Mouse (Mus musculus): ENCODE results near the gene Ece1. TPM values are rescaled to one million over a fixed set of nuclear protein-coding genes. Genes with fewer than 3 reads are reported as not detected.
A peak's percentile ranks its signal among the peaks of the same experiment; 100 is the strongest.

Gene Ece1
- polyA plus RNA-seq, 1 experiment from 2014 or later = 49.1 TPM

- Histone ChIP-seq H3K36me3 (ENCODE audit: control insufficient read depth, insufficient read depth) (peaks cover 81% of the 10 kb centered on the region), H3K4me2 (replicated peaks; ENCODE audit: low read depth) (no peak overlapping the region), H3K9ac (ENCODE audit: low read depth, low read length) (no peak overlapping the region), H3K9me3 (ENCODE audit: control insufficient read depth) (no peaks in the 10 kb centered on the region), H3K27ac (ENCODE audit: low read depth, low read length) (no peak overlapping the region), H3K4me3 (ENCODE audit: low read depth, low read length) (no peak overlapping the region), H3K4me1 (replicated peaks; ENCODE audit: control insufficient read depth, insufficient read depth, low read length) (no peaks in the 10 kb centered on the region), H3K27me3 (replicated peaks; ENCODE audit: control insufficient read depth, insufficient read depth, low read length) (no peaks in the 10 kb centered on the region)
- 0 out of 2 replicates have a peak, but pooled peaks have one; percentile 19 for ATAC-seq
- WGBS = 60% methylated on average over 8 of the region's 8 CpGs
- TF ChIP-seq CTCF (IDR thresholded peaks at IDR 0.05; ENCODE audit: low read depth) = peak; percentile 59
Measured at GRCm38 (mm10) chr4:137954926-137955396, 92.9 kb downstream of the Ece1 start.

DNA sequence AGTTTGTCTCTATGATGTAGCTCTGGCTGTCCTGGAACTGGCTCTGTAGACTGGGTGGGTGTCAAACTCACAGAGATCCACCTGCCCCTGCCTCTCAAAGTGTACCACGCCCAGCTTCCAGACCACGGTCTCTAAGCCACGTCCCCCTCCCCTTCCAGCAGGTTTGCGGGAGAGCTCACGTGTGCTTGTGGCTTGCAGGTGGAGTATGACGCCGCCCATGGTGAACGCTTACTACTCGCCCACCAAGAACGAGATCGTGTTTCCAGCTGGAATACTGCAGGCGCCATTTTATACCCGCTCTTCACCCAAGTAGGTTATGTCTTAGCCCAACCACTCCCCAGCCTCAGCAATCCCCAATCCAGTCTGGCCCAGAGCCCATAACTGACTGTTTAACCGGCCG lies 94.2 kb downstream of the Ece1 start:
- no peak for TF ChIP-seq CTCF (IDR thresholded peaks at IDR 0.05; ENCODE audit: low read depth)
- H3K4me3 ChIP-seq (ENCODE audit: low read depth, low read length) = no peak overlapping the region
- ATAC-seq = no peak
- H3K4me2 ChIP-seq (replicated peaks; ENCODE audit: low read depth) = no peak overlapping the region
- no peaks in the 10 kb centered on the region for H3K27me3 ChIP-seq (replicated peaks; ENCODE audit: control insufficient read depth, insufficient read depth, low read length)
- H3K27ac ChIP-seq (ENCODE audit: low read depth, low read length) = no peak overlapping the region
- 96% methylated on average over 15 of the region's 15 CpGs for WGBS
- no peaks in the 10 kb centered on the region for H3K9me3 ChIP-seq (ENCODE audit: control insufficient read depth)
- H3K4me1 ChIP-seq (replicated peaks; ENCODE audit: control insufficient read depth, insufficient read depth, low read length) = no peaks in the 10 kb centered on the region
- no peak overlapping the region for H3K9ac ChIP-seq (ENCODE audit: low read depth, low read length)
- H3K36me3 ChIP-seq (ENCODE audit: control insufficient read depth, insufficient read depth) = peaks cover 83% of the 10 kb centered on the region

GRCm38 (mm10) chr4:137959889-137960665 lies 98.0 kb downstream of the Ece1 start:
- 81% methylated on average over 13 of the region's 13 CpGs for WGBS
- Histone ChIP-seq H3K4me1 (replicated peaks; ENCODE audit: control insufficient read depth, insufficient read depth, low read length) (no peaks in the 10 kb centered on the region), H3K4me2 (replicated peaks; ENCODE audit: low read depth) (no peak overlapping the region), H3K9me3 (ENCODE audit: control insufficient read depth) (no peaks in the 10 kb centered on the region), H3K36me3 (ENCODE audit: control insufficient read depth, insufficient read depth) (peaks cover 92% of the 10 kb centered on the region), H3K27me3 (replicated peaks; ENCODE audit: control insufficient read depth, insufficient read depth, low read length) (no peaks in the 10 kb centered on the region), H3K9ac (ENCODE audit: low read depth, low read length) (no peak overlapping the region), H3K4me3 (ENCODE audit: low read depth, low read length) (no peak overlapping the region), H3K27ac (ENCODE audit: low read depth, low read length) (no peak overlapping the region)
- TF ChIP-seq CTCF (IDR thresholded peaks at IDR 0.05; ENCODE audit: low read depth) = peak; percentile 67
- no peak for ATAC-seq

DNA sequence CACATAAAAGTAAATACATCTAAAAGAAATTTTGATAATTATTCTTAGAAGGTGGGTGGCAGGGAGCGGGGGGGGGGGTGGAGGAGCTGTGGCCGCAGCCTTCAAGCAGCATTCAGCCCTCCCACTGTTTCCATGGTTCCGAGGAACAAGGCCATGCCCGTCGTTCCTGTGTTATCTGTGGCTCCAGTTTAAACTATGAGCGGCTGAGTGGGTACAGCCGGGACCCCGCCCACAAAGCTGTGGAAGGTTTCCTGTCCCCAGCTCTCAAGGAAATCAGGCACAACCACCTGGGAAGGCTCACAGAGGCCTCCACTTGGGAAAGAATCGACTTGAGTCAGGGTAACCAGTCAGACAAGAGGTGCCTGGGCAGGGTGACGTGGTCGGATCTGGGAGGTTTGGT lies 98.7 kb downstream of the Ece1 start:
- Histone ChIP-seq H3K4me2 (replicated peaks; ENCODE audit: low read depth) (no peak overlapping the region), H3K9me3 (ENCODE audit: control insufficient read depth) (no peaks in the 10 kb centered on the region), H3K27me3 (replicated peaks; ENCODE audit: control insufficient read depth, insufficient read depth, low read length) (no peaks in the 10 kb centered on the region), H3K27ac (ENCODE audit: low read depth, low read length) (no peak overlapping the region), H3K36me3 (ENCODE audit: control insufficient read depth, insufficient read depth) (peaks cover 87% of the 10 kb centered on the region), H3K4me1 (replicated peaks; ENCODE audit: control insufficient read depth, insufficient read depth, low read length) (no peaks in the 10 kb centered on the region), H3K9ac (ENCODE audit: low read depth, low read length) (no peak overlapping the region), H3K4me3 (ENCODE audit: low read depth, low read length) (no peak overlapping the region)
- TF ChIP-seq CTCF (IDR thresholded peaks at IDR 0.05; ENCODE audit: low read depth) = no peak
- 57% methylated on average over 11 of the region's 11 CpGs for WGBS
- no peak for ATAC-seq

DNA sequence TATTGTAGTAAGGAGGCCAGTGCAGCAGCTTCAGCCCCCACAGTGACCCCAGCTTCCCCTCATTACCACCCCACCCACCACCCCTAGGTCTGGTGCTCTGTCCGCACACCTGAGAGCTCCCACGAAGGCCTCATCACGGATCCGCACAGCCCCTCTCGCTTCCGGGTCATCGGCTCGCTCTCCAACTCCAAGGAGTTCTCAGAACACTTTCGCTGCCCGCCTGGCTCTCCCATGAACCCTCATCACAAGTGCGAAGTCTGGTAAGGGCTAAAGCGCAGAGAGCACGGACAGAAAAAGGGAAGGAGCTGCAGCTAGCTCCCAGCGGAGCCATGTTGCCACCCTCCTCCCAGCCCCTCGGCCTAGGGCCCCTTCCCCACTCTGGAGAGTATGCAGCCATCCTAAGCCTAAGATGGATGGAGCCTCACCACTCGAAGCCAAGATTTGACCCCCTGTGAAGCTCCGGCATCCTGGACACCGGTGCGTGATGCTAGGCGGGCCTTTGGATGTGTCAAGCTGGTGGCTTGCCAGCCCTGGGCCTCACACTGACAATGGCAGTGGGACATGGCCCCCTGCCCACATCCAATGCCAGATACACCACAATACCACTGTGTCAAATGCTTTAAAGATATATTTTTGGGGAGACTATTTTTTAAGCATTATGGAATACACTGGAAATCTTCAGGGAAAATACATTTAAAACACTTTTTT lies 100.8 kb downstream of the Ece1 start:
- TF ChIP-seq CTCF (IDR thresholded peaks at IDR 0.05; ENCODE audit: low read depth) = no peak
- H3K9me3 ChIP-seq (ENCODE audit: control insufficient read depth) = no peaks in the 10 kb centered on the region
- H3K4me1 ChIP-seq (replicated peaks; ENCODE audit: control insufficient read depth, insufficient read depth, low read length) = no peaks in the 10 kb centered on the region
- H3K4me3 ChIP-seq (ENCODE audit: low read depth, low read length) = no peak overlapping the region
- no peak overlapping the region for H3K27ac ChIP-seq (ENCODE audit: low read depth, low read length)
- H3K4me2 ChIP-seq (replicated peaks; ENCODE audit: low read depth) = no peak overlapping the region
- H3K9ac ChIP-seq (ENCODE audit: low read depth, low read length) = no peak overlapping the region
- peaks cover 67% of the 10 kb centered on the region for H3K36me3 ChIP-seq (ENCODE audit: control insufficient read depth, insufficient read depth)
- ATAC-seq = no peak
- H3K27me3 ChIP-seq (replicated peaks; ENCODE audit: control insufficient read depth, insufficient read depth, low read length) = no peaks in the 10 kb centered on the region
- WGBS = 91% methylated on average over 20 of the region's 20 CpGs

GRCm38 (mm10) chr4:137963431-137963830 lies 101.4 kb downstream of the Ece1 start:
- no peaks in the 10 kb centered on the region for H3K9me3 ChIP-seq (ENCODE audit: control insufficient read depth)
- no peak overlapping the region for H3K4me3 ChIP-seq (ENCODE audit: low read depth, low read length)
- no peaks in the 10 kb centered on the region for H3K27me3 ChIP-seq (replicated peaks; ENCODE audit: control insufficient read depth, insufficient read depth, low read length)
- peaks cover 63% of the 10 kb centered on the region for H3K36me3 ChIP-seq (ENCODE audit: control insufficient read depth, insufficient read depth)
- no peaks in the 10 kb centered on the region for H3K4me1 ChIP-seq (replicated peaks; ENCODE audit: control insufficient read depth, insufficient read depth, low read length)
- no peak for TF ChIP-seq CTCF (IDR thresholded peaks at IDR 0.05; ENCODE audit: low read depth)
- H3K4me2 ChIP-seq (replicated peaks; ENCODE audit: low read depth) = no peak overlapping the region
- no peak overlapping the region for H3K9ac ChIP-seq (ENCODE audit: low read depth, low read length)
- H3K27ac ChIP-seq (ENCODE audit: low read depth, low read length) = no peak overlapping the region
- WGBS = 76% methylated on average over 6 of the region's 6 CpGs
- no peak for ATAC-seq
